Mouse (Mus musculus) lung, embryonic 16.5 days (tissue): ENCODE measurements at regions not wholly inside any gene's neighbourhood (a gene's known extent, or its start where the extent isn't known, plus 50 kb on each side); places are given as distances from the start of the nearest gene placed in this dataset.

Experiments used
- ATAC-seq: fragments of 200-750 bp; cut with Nextera tagmentation; 2 replicates; pipeline ENCODE4 v1.8.0; 2017; ENCODE audit warnings: low read depth, mild to moderate bottlenecking, moderate library complexity
- H3K27ac ChIP-seq: fragments of 300-500 bp; sonication (generic); 2 replicates; pipeline ENCODE4 v1.5.1; 2014; ENCODE audit warnings: mild to moderate bottlenecking, control low read depth, low read length
- H3K27me3 ChIP-seq: fragments of 300-500 bp; sonication (generic); 2 replicates; pipeline ENCODE4 v1.6.1; 2014; ENCODE audit warnings: low read depth, low read length, mixed read lengths; ENCODE audit not compliant: control insufficient read depth, insufficient read depth
- H3K36me3 ChIP-seq: fragments of 300-500 bp; sonication (generic); 2 replicates; pipeline ENCODE4 v1.6.1; 2014; ENCODE audit warnings: low read length; ENCODE audit not compliant: control insufficient read depth, insufficient read depth
- H3K4me1 ChIP-seq: fragments of 300-500 bp; sonication (generic); replicated peaks from 2 replicates; pipeline ENCODE4 v1.6.1; 2014; ENCODE audit warnings: low read length, mixed read lengths; ENCODE audit not compliant: control insufficient read depth, insufficient read depth
- H3K4me2 ChIP-seq: fragments of 300-500 bp; sonication (generic); 2 replicates; pipeline ENCODE4 v1.6.1; 2014; ENCODE audit warnings: low read depth, low read length, control low read depth
- H3K4me3 ChIP-seq: fragments of 300-500 bp; sonication (generic); 2 replicates; pipeline ENCODE4 v1.5.1; 2014; ENCODE audit warnings: mild to moderate bottlenecking, low read length, control low read depth
- H3K9ac ChIP-seq: fragments of 300-500 bp; sonication (generic); 2 replicates; pipeline ENCODE4 v1.6.1; 2014; ENCODE audit warnings: low read length, control low read depth
- H3K9me3 ChIP-seq: fragments of 300-500 bp; sonication (generic); 2 replicates; pipeline ENCODE4 v1.6.1; 2016; ENCODE audit warnings: low read length; ENCODE audit not compliant: control insufficient read depth
- WGBS: fragments of 180-500 bp; shearing (Covaris S2); extraction: QIAGEN DNeasy Blood & Tissue Kit; methylation state at CpG from one replicate; pipeline ENCODE4 v1.1.7; 2014; 5-methylcytosine and 5-hydroxymethylcytosine counted together

GRCm38 (mm10) chr13:60427755-60428385 lies 173.9 kb upstream of the Dapk1 start:
- Histone ChIP-seq H3K4me2 (peak overlapping the region; percentile 44), H3K4me1 (peaks cover 6% of the 10 kb centered on the region), H3K4me3 (peak overlapping the region; percentile 15), H3K27ac (no peak overlapping the region), H3K9me3 (no peaks in the 10 kb centered on the region), H3K36me3 (no peaks in the 10 kb centered on the region), H3K27me3 (no peaks in the 10 kb centered on the region), H3K9ac (peak overlapping the region; percentile 31)
- 36% methylated on average over 12 of the region's 12 CpGs for WGBS
- no peak; the same call in 1 of the 2 replicates for ATAC-seq

GRCm38 (mm10) chr13:60429148-60429547 lies 172.6 kb upstream of the Dapk1 start:
- 72% methylated on average over 3 of the region's 3 CpGs for WGBS
- H3K27ac ChIP-seq = no peak overlapping the region
- no peak overlapping the region for H3K4me2 ChIP-seq
- no peak overlapping the region for H3K4me3 ChIP-seq
- H3K4me1 ChIP-seq = peaks cover 6% of the 10 kb centered on the region
- no peaks in the 10 kb centered on the region for H3K36me3 ChIP-seq
- H3K9ac ChIP-seq = no peak overlapping the region
- no peak for ATAC-seq
- H3K9me3 ChIP-seq = 0 out of 2 replicates have a peak, but pooled peaks cover 2% of the 10 kb centered on the region
- H3K27me3 ChIP-seq = no peaks in the 10 kb centered on the region

- H3K4me2 ChIP-seq = no peak overlapping the region
- 69% methylated on average over 8 of the region's 8 CpGs for WGBS
- no peak overlapping the region for H3K27ac ChIP-seq
These were observed 170.3 kb upstream of the Dapk1 start for GRCm38 (mm10) chr13:60431412-60431811.

GRCm38 (mm10) chr13:60434221-60435210 lies 167.2 kb upstream of the Dapk1 start:
- Histone ChIP-seq H3K9ac (no peak overlapping the region), H3K27me3 (no peaks in the 10 kb centered on the region), H3K9me3 (0 out of 2 replicates have a peak, but pooled peaks cover 2% of the 10 kb centered on the region), H3K36me3 (no peaks in the 10 kb centered on the region), H3K27ac (no peak overlapping the region), H3K4me2 (no peak overlapping the region), H3K4me3 (no peak overlapping the region), H3K4me1 (no peaks in the 10 kb centered on the region; the same call in 1 of the 2 replicates)
- no peak for ATAC-seq
- WGBS = 62% methylated on average over 11 of the region's 11 CpGs

More at GRCm38 (mm10) chr13:60431412-60431811, 170.3 kb upstream of the Dapk1 start:
- Histone ChIP-seq H3K36me3 (no peaks in the 10 kb centered on the region), H3K9me3 (0 out of 2 replicates have a peak, but pooled peaks cover 2% of the 10 kb centered on the region), H3K4me3 (no peak overlapping the region), H3K4me1 (peaks cover 6% of the 10 kb centered on the region), H3K27me3 (no peaks in the 10 kb centered on the region), H3K9ac (no peak overlapping the region)
- no peak for ATAC-seq

- Histone ChIP-seq H3K4me2 (no peak overlapping the region), H3K4me3 (no peak overlapping the region), H3K36me3 (no peaks in the 10 kb centered on the region), H3K4me1 (no peaks in the 10 kb centered on the region; the same call in 1 of the 2 replicates), H3K27me3 (no peaks in the 10 kb centered on the region), H3K9me3 (0 out of 2 replicates have a peak, but pooled peaks cover 2% of the 10 kb centered on the region), H3K9ac (no peak overlapping the region), H3K27ac (no peak overlapping the region)
- ATAC-seq = peak; percentile 26; the same call in 1 of the 2 replicates
- WGBS = 17% methylated on average over 5 of the region's 5 CpGs
These were observed 166.4 kb upstream of the Dapk1 start for GRCm38 (mm10) chr13:60435333-60435732.

- Histone ChIP-seq H3K4me2 (no peak overlapping the region), H3K36me3 (no peaks in the 10 kb centered on the region), H3K4me1 (no peaks in the 10 kb centered on the region; the same call in 1 of the 2 replicates), H3K27ac (no peak overlapping the region), H3K9ac (no peak overlapping the region), H3K27me3 (no peaks in the 10 kb centered on the region), H3K4me3 (no peak overlapping the region), H3K9me3 (no peaks in the 10 kb centered on the region)
- no peak for ATAC-seq
- 74% methylated on average over 2 of the region's 2 CpGs for WGBS
These were observed 163.6 kb upstream of the Dapk1 start for GRCm38 (mm10) chr13:60438177-60438576.

- Histone ChIP-seq H3K4me2 (no peak overlapping the region), H3K4me3 (no peak overlapping the region), H3K9me3 (no peaks in the 10 kb centered on the region), H3K9ac (no peak overlapping the region), H3K36me3 (no peaks in the 10 kb centered on the region), H3K4me1 (no peaks in the 10 kb centered on the region), H3K27ac (no peak overlapping the region), H3K27me3 (no peaks in the 10 kb centered on the region)
- ATAC-seq = no peak
- 29% methylated on average over 3 of the region's 3 CpGs for WGBS
These were observed 161.2 kb upstream of the Dapk1 start for GRCm38 (mm10) chr13:60440586-60440985.

- WGBS = 33% methylated on average over 5 of the region's 5 CpGs
- H3K4me1 ChIP-seq = no peaks in the 10 kb centered on the region
- H3K9me3 ChIP-seq = no peaks in the 10 kb centered on the region
- no peaks in the 10 kb centered on the region for H3K27me3 ChIP-seq
- H3K9ac ChIP-seq = no peak overlapping the region
- peak; percentile 92 for ATAC-seq
- no peak overlapping the region for H3K4me2 ChIP-seq
- H3K4me3 ChIP-seq = no peak overlapping the region
- H3K27ac ChIP-seq = peak overlapping the region; percentile 18
- H3K36me3 ChIP-seq = no peaks in the 10 kb centered on the region
These were observed 156.6 kb upstream of the Dapk1 start for GRCm38 (mm10) chr13:60445164-60445563.

GRCm38 (mm10) chr13:60446926-60447325 lies 154.8 kb upstream of the Dapk1 start:
- Histone ChIP-seq H3K4me1 (no peaks in the 10 kb centered on the region), H3K9me3 (no peaks in the 10 kb centered on the region), H3K4me2 (no peak overlapping the region), H3K27ac (no peak overlapping the region), H3K36me3 (no peaks in the 10 kb centered on the region), H3K4me3 (no peak overlapping the region), H3K27me3 (no peaks in the 10 kb centered on the region), H3K9ac (no peak overlapping the region)
- ATAC-seq = no peak
- 54% methylated on average over 5 of the region's 5 CpGs for WGBS
